Mouse (Mus musculus) embryonic facial prominence, embryonic 11.5 days (tissue): ENCODE measurements around the gene Olfr965. TPM values are rescaled to one million over a fixed set of nuclear protein-coding genes. Genes with fewer than 3 reads are reported as not detected.
"Not testable (repeated sequence)": the region's sequence is repeated elsewhere in the genome, so short reads cannot be mapped to it uniquely, and the experiment has no call there.

Experiments
- ATAC-seq: fragments of 200-750 bp; cut with Nextera tagmentation; replicated peaks from 2 replicates; pipeline ENCODE4 v1.8.0; 2017; ENCODE audit warnings: low read depth; ENCODE audit not compliant: insufficient number of reproducible peaks, low FRiP score, low TSS enrichment
- DNase-seq: peaks from one replicate; pipeline ENCODE4 v3.0.0-alpha.2; 2015; ENCODE audit warnings: low spot score
- H3K27ac ChIP-seq: fragments of 300-500 bp; sonication (generic); replicated peaks from 2 replicates; pipeline ENCODE4 v1.5.1; 2014; ENCODE audit warnings: mild to moderate bottlenecking, low read depth, low read length, control low read depth
- H3K27me3 ChIP-seq: fragments of 300-500 bp; sonication (generic); 2 replicates; pipeline ENCODE4 v1.6.1; 2014; ENCODE audit warnings: mild to moderate bottlenecking, low read length, moderate library complexity, mixed read lengths; ENCODE audit not compliant: control insufficient read depth, insufficient read depth
- H3K36me3 ChIP-seq: fragments of 300-500 bp; sonication (generic); replicated peaks from 2 replicates; pipeline ENCODE4 v1.6.1; 2014; ENCODE audit warnings: low read depth, mild to moderate bottlenecking, low read length, moderate library complexity, mixed read lengths; ENCODE audit not compliant: control insufficient read depth, insufficient read depth
- H3K4me1 ChIP-seq: fragments of 300-500 bp; sonication (generic); 2 replicates; pipeline ENCODE4 v1.6.1; 2014; ENCODE audit warnings: low read length, mixed read lengths; ENCODE audit not compliant: control insufficient read depth, insufficient read depth
- H3K4me2 ChIP-seq: fragments of 300-500 bp; sonication (generic); 2 replicates; pipeline ENCODE4 v1.6.1; 2014; ENCODE audit warnings: low read depth, mild to moderate bottlenecking, control low read depth, low read length, moderate library complexity
- H3K4me3 ChIP-seq: fragments of 300-500 bp; sonication (generic); 2 replicates; pipeline ENCODE4 v1.5.1; 2014; ENCODE audit warnings: low read depth, low read length, control low read depth
- H3K9ac ChIP-seq: fragments of 300-500 bp; sonication (generic); replicated peaks from 2 replicates; pipeline ENCODE4 v1.6.1; 2014; ENCODE audit warnings: mild to moderate bottlenecking, control low read depth, low read length
- H3K9me3 ChIP-seq: fragments of 300-500 bp; sonication (generic); replicated peaks from 2 replicates; pipeline ENCODE4 v1.6.1; 2016; ENCODE audit warnings: mild to moderate bottlenecking, low read length, inconsistent platforms, mixed read lengths; ENCODE audit not compliant: control insufficient read depth
- WGBS: fragments of 180-500 bp; shearing (Covaris S2); extraction: QIAGEN DNeasy Blood & Tissue Kit; methylation state at CpG from one replicate; pipeline ENCODE4 v1.1.7; 2014; 5-methylcytosine and 5-hydroxymethylcytosine counted together
- polyA plus RNA-seq: library from polyadenylated mRNA; unstranded; fragments of >200 nt; fragmentation: Nextera tagmentation; extraction: Ambion mirVana; gene quantifications from 2 replicates; pipeline ENCODE4 v1.2.1, GENCODE M21; 2014

The Olfr965 gene
- polyA plus RNA-seq: not detected in 2 replicates

- Histone ChIP-seq H3K27me3 (no peaks in the 10 kb centered on the region), H3K4me2 (no peak within 1 kb of the TSS), H3K4me1 (no peaks in the 10 kb centered on the region), H3K9ac (no peak within 1 kb of the TSS), H3K4me3 (no peak within 1 kb of the TSS), H3K36me3 (no peaks in the 10 kb centered on the region), H3K9me3 (no peaks in the 10 kb centered on the region), H3K27ac (no peak within 1 kb of the TSS)
- ATAC-seq (no peak), DNase-seq (no peak)
These were observed at the start of gene Olfr965 for GRCm38 (mm10) chr9:39711053-39711452. Gene Olfr965 (plus strand): TSS chr9:39711353.

- H3K9ac ChIP-seq: no peak within 1 kb of the TSS
- H3K27me3 ChIP-seq: no peaks in the 10 kb centered on the region
- DNase-seq (no peak), ATAC-seq (no peak)
- 92% methylated on average over 1 of the region's 1 CpGs for WGBS
- H3K4me1 ChIP-seq: no peaks in the 10 kb centered on the region
- H3K27ac ChIP-seq: no peak within 1 kb of the TSS
- H3K4me2 ChIP-seq: no peak within 1 kb of the TSS
- H3K4me3 ChIP-seq: no peak within 1 kb of the TSS
- no peaks in the 10 kb centered on the region for H3K9me3 ChIP-seq
- no peaks in the 10 kb centered on the region for H3K36me3 ChIP-seq
These were observed 44.2 kb upstream of the Olfr965 start, which contains the start of gene Olfr963 for GRCm38 (mm10) chr9:39666905-39667304. Gene Olfr963 (plus strand): TSS chr9:39667205.

DNA sequence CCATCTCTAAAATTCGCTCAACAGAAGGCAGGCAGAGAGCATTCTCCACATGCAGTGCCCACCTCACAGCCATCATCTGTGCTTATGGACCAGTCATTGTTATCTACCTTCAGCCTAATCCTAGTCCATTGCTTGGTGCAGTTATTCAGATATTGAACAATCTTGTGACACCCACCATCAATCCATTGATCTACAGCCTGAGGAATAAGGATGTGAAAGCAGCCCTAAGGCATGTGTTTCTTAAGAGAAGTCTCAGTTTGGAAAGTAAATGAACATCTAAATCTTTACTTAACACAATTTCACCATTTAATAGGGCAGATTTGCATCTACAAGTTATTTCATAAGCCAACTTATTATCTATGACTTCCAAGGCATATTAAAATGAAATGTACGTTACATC is 41.4 kb upstream of the Olfr965 start:
- Histone ChIP-seq H3K27ac (no peak overlapping the region), H3K9ac (no peak overlapping the region), H3K4me2 (no peak overlapping the region), H3K27me3 (no peaks in the 10 kb centered on the region), H3K4me1 (no peaks in the 10 kb centered on the region), H3K9me3 (no peaks in the 10 kb centered on the region), H3K4me3 (no peak overlapping the region), H3K36me3 (no peaks in the 10 kb centered on the region)
- 81% methylated on average over 2 of the region's 2 CpGs for WGBS
- no peak for DNase-seq
- ATAC-seq: no peak

GRCm38 (mm10) chr9:39674820-39675219 is 36.3 kb upstream of the Olfr965 start:
- no peak overlapping the region for H3K27ac ChIP-seq
- no peaks in the 10 kb centered on the region for H3K36me3 ChIP-seq
- H3K9ac ChIP-seq: no peak overlapping the region
- H3K27me3 ChIP-seq: no peaks in the 10 kb centered on the region
- H3K9me3 ChIP-seq: no peaks in the 10 kb centered on the region
- H3K4me3 ChIP-seq: no peak overlapping the region
- no peak for ATAC-seq
- WGBS: 87% methylated on average over 2 of the region's 2 CpGs
- H3K4me2 ChIP-seq: no peak overlapping the region
- no peaks in the 10 kb centered on the region for H3K4me1 ChIP-seq
- no peak for DNase-seq

- Histone ChIP-seq H3K36me3 (no peaks in the 10 kb centered on the region), H3K27me3 (no peaks in the 10 kb centered on the region), H3K27ac (no peak overlapping the region), H3K9me3 (no peaks in the 10 kb centered on the region), H3K4me1 (no peaks in the 10 kb centered on the region), H3K4me2 (no peak overlapping the region), H3K9ac (no peak overlapping the region), H3K4me3 (no peak overlapping the region)
- no peak for DNase-seq
- 93% methylated on average over 2 of the region's 2 CpGs for WGBS
- no peak for ATAC-seq
These were observed 32.6 kb upstream of the Olfr965 start for GRCm38 (mm10) chr9:39678557-39678956.

- ATAC-seq (no peak), DNase-seq (no peak)
- H3K4me1 ChIP-seq: no peaks in the 10 kb centered on the region
- H3K27ac ChIP-seq: no peak overlapping the region
- H3K4me3 ChIP-seq: no peak overlapping the region
- no peaks in the 10 kb centered on the region for H3K27me3 ChIP-seq
- no peaks in the 10 kb centered on the region for H3K36me3 ChIP-seq
- no peak overlapping the region for H3K4me2 ChIP-seq
- no peak overlapping the region for H3K9ac ChIP-seq
- no peaks in the 10 kb centered on the region for H3K9me3 ChIP-seq
- WGBS: 68% methylated on average over 2 of the region's 2 CpGs
These were observed 31.9 kb upstream of the Olfr965 start for GRCm38 (mm10) chr9:39679280-39679679.

DNA sequence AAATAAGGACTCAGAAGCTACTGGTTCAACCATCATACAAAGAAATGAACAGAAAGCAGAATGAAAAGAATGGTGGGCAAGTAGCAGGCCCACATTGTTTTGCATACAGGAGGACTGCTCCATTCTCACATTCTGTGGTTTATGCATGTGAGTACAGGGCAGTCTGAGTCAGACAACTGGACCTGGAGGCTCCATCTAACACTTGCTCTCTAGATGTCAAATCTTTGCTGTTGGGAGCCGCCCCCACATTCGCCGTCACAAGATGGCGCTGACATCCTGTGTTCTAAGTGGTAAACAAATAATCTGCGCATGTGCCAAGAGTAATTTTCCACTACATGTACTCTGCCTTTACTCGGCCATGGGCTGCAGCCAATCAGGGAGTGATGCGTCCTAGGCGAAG is 10.0 kb upstream of the Olfr965 start:
- not testable (repeated sequence) for H3K36me3 ChIP-seq, H3K4me1 ChIP-seq, H3K9me3 ChIP-seq, H3K27me3 ChIP-seq, DNase-seq, ATAC-seq, H3K27ac ChIP-seq, H3K4me3 ChIP-seq, H3K9ac ChIP-seq, H3K4me2 ChIP-seq
- 86% methylated on average over 7 of the region's 8 CpGs for WGBS

- no peaks in the 10 kb centered on the region for H3K27me3 ChIP-seq
- no peaks in the 10 kb centered on the region for H3K4me1 ChIP-seq
- H3K4me3 ChIP-seq: no peak within 1 kb of the TSS
- H3K4me2 ChIP-seq: no peak within 1 kb of the TSS
- no peaks in the 10 kb centered on the region for H3K36me3 ChIP-seq
- no peaks in the 10 kb centered on the region for H3K9me3 ChIP-seq
- H3K9ac ChIP-seq: no peak within 1 kb of the TSS
- DNase-seq: peak; percentile 1
- ATAC-seq: no peak
- no peak within 1 kb of the TSS for H3K27ac ChIP-seq
These were observed 4.1 kb upstream of the Olfr965 start, which contains the start of gene Olfr149 for GRCm38 (mm10) chr9:39707017-39707416. Gene Olfr149 (minus strand): TSS chr9:39707117.
